Mouse (Mus musculus) adrenal gland, postnatal 4 days (tissue): ENCODE data around the gene Nup98. TPM values are rescaled to one million over a fixed set of nuclear protein-coding genes. Genes with fewer than 3 reads are reported as not detected.

ENCODE experiments used
- DNase-seq, 2 experiments: peaks; one replicate each; pipeline ENCODE4 v3.0.0; 2021 to 2022; ENCODE audit warnings: low spot score in 2 of 2, mixed read lengths in 2 of 2
- long read RNA-seq, 2 experiments: library from polyadenylated mRNA; stranded (forward); transcript quantifications; one replicate each; pipeline ENCODE4 v2.0.0; 2021
- total RNA-seq, 2 experiments: library from RNA; stranded (reverse); gene quantifications; 2 replicates each; pipeline ENCODE4 v1.2.3; 2021

Nup98 gene
- total RNA-seq = 10 to 100 TPM; 61.4 to 67.3 TPM
- long read RNA-seq, experiment 1, full-length matches to known transcripts = 4 of 7 reads
- long read RNA-seq, experiment 1, partial matches to known transcripts = 1 of 7 reads
- long read RNA-seq, experiment 1, other reads (novel, unspliced or antisense) = 2 of 7 reads
- long read RNA-seq, experiment 2, full-length matches to known transcripts = 19 of 32 reads
- long read RNA-seq, experiment 2, partial matches to known transcripts = 6 of 32 reads
- long read RNA-seq, experiment 2, other reads (novel, unspliced or antisense) = 7 of 32 reads

DNA sequence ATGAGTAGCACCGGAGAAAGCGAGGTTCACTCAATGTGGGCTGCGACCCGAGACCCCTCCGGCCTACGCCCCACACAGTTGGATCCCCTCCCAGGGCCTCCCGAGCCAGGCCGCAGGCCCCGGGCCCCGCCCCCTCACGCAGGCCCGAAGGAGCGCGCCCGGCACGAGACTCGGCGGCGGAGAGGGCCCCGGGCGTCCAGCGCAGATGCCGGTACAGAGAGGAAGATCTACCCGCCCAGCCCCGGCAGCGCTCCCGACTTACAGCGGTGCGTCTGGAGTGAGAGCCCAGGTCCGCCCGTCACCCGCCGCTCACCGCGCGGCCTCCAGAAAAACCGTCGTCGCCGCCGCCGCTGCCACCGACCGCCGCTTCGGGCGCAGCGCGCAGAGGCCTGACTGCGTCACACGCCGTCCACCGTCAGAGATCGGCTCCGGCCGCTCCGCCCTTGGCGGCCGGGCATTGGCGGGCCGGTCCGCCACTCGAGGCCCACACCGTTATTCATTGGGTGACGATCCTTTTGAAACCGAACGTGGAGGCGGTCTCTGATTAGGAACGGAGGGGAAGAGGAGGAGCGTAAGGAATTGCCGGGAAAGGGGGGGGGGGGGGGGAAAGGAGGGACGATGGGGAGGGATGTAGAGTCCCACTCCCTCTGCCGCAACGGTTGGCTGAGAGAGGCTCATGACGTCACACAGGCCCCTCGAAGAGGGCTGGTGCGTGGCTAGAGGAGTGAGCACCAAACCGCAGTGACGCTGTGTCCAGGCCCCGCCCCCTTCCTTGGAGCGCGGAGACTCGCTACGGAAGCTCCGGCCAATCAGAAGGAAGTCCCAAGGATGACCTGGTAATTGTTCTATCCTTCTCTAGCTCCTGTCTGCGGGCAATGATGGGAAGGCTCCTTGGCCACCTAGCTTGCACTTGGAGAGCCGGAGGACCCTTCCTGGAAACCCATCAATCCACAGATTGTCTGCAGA, at the start of gene Nup98, which contains the start of gene Pgap2:
TSS of gene Nup98 (minus strand) at position 421 of the 966 bp plus-strand sequence.
TSS of gene Pgap2 (plus strand) at position 453 of the 966 bp plus-strand sequence.
- peak; percentile 90 to 96 for DNase-seq

GRCm38 (mm10) chr7:102258753-102259152, 48.8 kb upstream of the Nup98 start:
- DNase-seq = no peak

DNA sequence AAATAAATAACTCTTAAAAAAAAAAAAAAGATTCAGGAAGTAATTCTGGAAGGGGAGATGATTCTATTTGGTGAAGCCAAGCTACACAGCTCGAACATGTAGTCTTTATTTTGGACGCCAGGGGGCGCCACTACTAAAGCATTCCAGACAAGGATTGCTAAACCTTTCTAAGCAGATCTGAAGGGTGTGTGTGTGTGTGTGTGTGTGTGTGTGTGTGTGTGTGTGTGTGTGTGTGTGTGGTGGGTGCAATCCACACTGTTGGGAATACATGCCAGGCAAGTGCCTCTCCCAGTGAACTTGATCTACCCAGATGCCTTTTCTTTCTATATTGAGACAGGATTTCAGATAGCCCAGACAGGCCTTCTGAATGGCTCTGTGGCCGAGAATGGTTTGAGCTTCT, 48.2 kb upstream of the Nup98 start:
- DNase-seq = peak; percentile 65 to 69

- no peak for DNase-seq
These were observed 46.7 kb upstream of the Nup98 start for GRCm38 (mm10) chr7:102256636-102257035.

DNA sequence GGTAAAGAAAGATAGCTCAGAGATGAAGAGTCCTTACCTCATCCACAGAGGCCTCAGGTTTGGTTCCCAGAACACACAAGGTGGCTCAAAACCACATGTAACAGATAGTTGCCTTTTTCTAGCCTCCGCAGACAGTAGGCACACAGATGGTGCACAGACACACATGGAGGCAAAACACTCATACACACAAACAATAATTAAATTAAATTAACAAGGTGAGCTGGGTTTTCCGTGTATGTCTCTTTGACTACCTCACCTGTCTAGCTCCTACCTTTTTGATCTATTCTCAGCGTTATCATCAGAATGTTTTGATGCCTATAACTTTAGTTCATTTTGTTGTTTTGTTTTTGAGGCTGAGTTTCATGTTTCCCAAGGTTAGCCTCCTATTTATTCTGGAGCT, 46.0 kb upstream of the Nup98 start, which contains the start of gene Rhog:
TSS of gene Rhog (minus strand) at position 101 of the 400 bp plus-strand sequence.
- no peak for DNase-seq

GRCm38 (mm10) chr7:102253631-102254030, 43.7 kb upstream of the Nup98 start:
- DNase-seq = no peak

DNA sequence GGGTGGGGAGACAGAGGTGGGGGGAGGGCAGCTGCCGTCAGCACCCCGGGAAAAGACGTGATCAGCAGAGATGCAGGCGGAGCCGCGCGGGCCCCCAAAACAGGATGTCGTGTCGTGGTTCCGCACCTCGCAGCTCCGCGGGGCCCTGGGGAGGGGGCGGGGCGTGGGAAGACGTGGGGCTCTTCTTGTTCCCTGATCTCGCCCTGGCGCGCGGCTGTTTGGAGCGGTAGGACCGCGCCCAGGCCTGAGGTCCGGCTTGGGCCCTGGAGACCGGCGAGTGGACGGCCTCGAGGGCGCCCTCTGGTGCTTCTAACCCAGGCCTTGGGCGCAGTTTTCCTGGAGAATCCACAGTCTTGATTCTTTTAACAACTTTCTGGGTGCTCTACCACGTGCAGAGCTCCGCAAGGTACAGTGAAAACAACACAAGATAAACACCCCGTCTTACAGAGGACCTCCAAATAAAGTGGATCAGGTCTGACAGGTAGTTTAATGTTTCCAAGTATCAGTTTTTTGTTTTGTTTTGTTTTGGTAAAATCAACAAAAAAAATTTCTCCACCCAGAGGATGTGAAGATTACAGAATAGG, 40.7 kb upstream of the Nup98 start:
- peak; percentile 73 to 88 for DNase-seq

DNA sequence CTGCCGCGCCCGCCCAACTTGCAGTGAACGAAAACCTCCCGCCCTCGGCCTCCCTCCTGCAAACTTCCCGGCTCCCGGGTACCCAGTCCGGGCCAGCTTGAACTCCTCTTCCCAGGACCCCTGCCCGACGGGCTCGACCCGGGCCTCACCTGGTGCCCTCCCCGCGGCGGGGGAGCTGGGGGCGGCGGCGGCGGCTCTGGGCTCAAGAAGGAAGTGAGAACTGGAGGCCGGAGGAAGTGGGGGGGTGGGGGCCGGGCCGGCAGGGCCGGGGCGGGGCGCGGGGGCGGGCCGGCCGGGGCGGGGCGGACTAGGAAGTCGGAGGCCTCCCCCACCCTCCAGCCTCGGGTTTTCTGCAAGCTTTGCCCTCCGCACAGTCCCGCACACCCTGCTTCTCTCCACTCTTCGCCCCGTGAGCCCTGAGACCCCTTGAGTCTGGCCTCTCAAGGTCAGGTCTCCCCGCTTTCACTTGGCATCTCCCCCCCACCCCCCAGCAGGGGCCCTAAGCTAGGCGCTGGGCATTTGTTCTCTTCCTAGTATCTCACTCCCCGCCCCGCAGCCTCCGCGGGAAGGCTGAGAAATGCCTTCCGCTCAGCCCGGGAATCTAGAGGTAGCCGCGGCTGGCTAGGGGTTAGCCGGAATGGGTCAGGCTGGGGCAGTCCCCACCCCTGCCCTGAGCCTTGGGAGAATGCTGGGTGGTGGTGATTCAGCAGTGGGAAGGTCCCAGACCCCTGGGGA, 40.1 kb upstream of the Nup98 start:
- DNase-seq = peak; percentile 52 to 65

DNA sequence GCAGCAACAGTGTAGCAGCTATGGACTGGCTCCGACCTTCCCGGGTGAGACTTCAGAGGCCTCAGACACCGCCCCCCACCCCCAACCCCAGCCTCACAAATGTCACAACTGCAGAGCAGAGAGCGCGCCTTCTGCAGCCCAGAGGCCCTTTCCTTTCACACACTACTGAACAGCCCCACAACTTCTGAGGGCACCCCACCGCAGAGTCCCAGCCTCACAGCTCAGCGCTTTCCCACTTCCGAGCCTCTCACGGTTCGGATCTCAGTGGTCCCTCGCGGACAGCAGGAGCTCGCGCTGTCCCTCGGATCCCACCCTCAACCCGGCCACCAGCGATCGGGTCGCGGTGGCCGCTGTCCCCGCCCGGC, 39.5 kb upstream of the Nup98 start:
- no peak for DNase-seq

- no peak for DNase-seq
These were observed 38.9 kb upstream of the Nup98 start for GRCm38 (mm10) chr7:102248691-102249404.

GRCm38 (mm10) chr7:102246956-102247797, 37.2 kb upstream of the Nup98 start:
- no peak for DNase-seq

DNA sequence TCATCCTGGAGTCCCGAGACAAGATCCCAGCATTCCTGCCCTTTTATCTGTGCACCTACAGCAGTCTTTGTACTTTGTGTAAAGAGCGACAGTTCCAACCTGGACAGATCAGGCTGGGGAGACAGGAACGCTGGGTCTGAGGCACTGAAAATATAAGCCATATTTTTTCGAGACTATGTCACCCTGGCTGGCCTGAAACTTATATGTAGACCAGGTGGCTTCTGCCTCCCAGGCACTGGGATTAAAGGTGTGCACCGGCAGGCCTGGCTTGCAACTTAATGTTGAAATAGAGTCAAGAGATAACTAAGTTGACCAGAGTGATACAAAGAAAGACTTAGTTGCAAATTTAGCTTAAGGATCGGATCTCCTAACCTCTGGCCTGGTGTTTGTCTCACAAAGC, 36.3 kb upstream of the Nup98 start:
- no peak for DNase-seq

DNA sequence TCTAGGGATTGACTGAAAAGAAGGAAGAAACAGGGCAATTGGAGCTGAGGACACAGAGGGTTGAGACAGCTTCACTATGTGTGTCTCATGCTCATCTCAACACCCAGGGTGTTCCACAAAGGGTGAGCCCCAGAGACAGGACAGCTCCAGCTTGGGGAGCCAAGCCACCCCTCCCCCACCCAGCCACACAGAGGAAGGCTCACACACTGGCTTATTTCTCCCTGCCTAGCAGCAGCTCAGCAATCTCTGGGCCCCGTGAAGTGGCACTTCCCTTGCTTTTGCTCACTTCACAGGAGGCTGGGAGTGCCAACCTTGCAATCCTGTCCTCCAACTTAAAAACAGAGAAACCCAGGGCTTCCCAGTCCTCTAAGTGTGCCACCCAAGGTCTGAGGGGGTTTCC, 35.8 kb upstream of the Nup98 start:
- no peak for DNase-seq

- no peak for DNase-seq
These were observed 35.0 kb upstream of the Nup98 start for GRCm38 (mm10) chr7:102244782-102245535.

GRCm38 (mm10) chr7:102243870-102244269, 33.9 kb upstream of the Nup98 start:
- no peak for DNase-seq

DNA sequence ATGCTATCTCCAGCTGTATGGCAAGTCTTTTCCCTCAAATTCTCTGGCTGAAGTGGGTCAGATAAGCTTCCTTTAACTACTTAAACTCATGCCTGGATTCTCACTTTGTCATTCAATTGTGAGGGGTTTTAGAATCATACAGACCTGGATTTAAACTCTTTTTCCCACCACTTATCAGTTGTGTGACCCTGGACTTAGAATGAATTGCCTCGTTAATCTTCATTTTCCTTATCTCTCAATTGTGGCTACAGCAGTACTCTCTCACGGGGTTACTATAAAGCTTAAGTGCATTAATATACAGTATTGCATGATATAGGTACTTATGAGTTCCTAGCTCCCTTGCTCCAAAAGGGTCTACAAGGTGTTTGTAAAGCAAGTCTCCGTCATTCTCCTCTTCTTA, 32.9 kb upstream of the Nup98 start:
- no peak for DNase-seq

DNA sequence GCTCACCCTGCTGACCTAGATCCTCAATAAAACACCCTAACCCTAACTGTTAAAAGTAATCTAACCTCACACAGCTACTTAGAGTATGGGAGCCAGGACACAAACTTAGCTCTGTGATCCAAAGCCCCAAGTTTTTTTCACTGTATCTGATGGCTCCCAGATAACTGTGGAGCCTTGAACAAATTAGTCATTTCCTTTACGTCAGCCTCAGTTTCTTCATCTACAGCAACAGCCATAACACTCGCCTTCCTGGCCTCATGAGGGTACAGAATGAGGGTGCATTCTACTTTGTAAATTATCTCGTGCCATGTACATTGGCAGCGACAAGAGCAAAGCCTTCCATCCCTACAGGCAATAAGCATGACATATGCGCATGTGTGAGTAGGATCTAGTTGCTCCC, 32.4 kb upstream of the Nup98 start:
- no peak for DNase-seq

- no peak for DNase-seq
These were observed 29.6 kb upstream of the Nup98 start for GRCm38 (mm10) chr7:102239591-102239990.
